Mouse (Mus musculus): ENCODE data around the gene Alpk3.
"Not testable (repeated sequence)": the region's sequence is repeated elsewhere in the genome, so short reads cannot be mapped to it uniquely, and the experiment has no call there.

Alpk3 gene

GRCm38 (mm10) chr7:81133416-81133815 lies 76.0 kb downstream of the Alpk3 start:
- DNase-seq, result no peak

- no peak for DNase-seq
Observed at GRCm38 (mm10) chr7:81133941-81134340, 76.5 kb downstream of the Alpk3 start.

GRCm38 (mm10) chr7:81134614-81135067 lies 77.2 kb downstream of the Alpk3 start:
- peak; percentile 73 for DNase-seq

- no peak for DNase-seq
Observed at GRCm38 (mm10) chr7:81137292-81137691, 79.9 kb downstream of the Alpk3 start.

- DNase-seq, result no peak
Observed at GRCm38 (mm10) chr7:81139100-81139499, 81.7 kb downstream of the Alpk3 start.

- DNase-seq, result no peak
Observed at GRCm38 (mm10) chr7:81139671-81140404, 82.4 kb downstream of the Alpk3 start.

GRCm38 (mm10) chr7:81141541-81141940 lies 84.1 kb downstream of the Alpk3 start:
- no peak for DNase-seq

GRCm38 (mm10) chr7:81143056-81143455 lies 85.7 kb downstream of the Alpk3 start:
- DNase-seq, result not testable (repeated sequence)

GRCm38 (mm10) chr7:81149759-81150158 lies 92.4 kb downstream of the Alpk3 start:
- DNase-seq, result no peak

GRCm38 (mm10) chr7:81151216-81151615 lies 93.8 kb downstream of the Alpk3 start:
- DNase-seq, result no peak

GRCm38 (mm10) chr7:81152306-81152705 lies 94.9 kb downstream of the Alpk3 start:
- no peak for DNase-seq

GRCm38 (mm10) chr7:81152826-81153225 lies 95.4 kb downstream of the Alpk3 start:
- DNase-seq, result no peak

- no peak for DNase-seq
Observed at GRCm38 (mm10) chr7:81153327-81153726, 95.9 kb downstream of the Alpk3 start.

- not testable (repeated sequence) for DNase-seq
Observed at GRCm38 (mm10) chr7:81154244-81154643, 96.8 kb downstream of the Alpk3 start.

GRCm38 (mm10) chr7:81154960-81155359 lies 97.6 kb downstream of the Alpk3 start:
- peak; percentile 89 for DNase-seq
